Mouse (Mus musculus) myocyte (in vitro differentiated cells): Measurements from ENCODE around the gene Egf. TPM values are rescaled to one million over a fixed set of nuclear protein-coding genes. Genes with fewer than 3 reads are reported as not detected.

Source experiments
- H3K27me3 ChIP-seq: one replicate; pipeline ENCODE4 v1.6.1; 2011; ENCODE audit not compliant: control insufficient read depth, insufficient read depth, insufficient read length
- H3K36me3 ChIP-seq: one replicate; pipeline ENCODE4 v1.6.1; 2011; ENCODE audit not compliant: control insufficient read depth, insufficient read depth
- H3K4me2 ChIP-seq: one replicate; pipeline ENCODE4 v1.6.1; 2011; ENCODE audit warnings: low read depth, control low read depth
- H3K4me3 ChIP-seq: one replicate; pipeline ENCODE4 v1.5.1; 2011; ENCODE audit warnings: mild to moderate bottlenecking, control low read depth, moderate library complexity
- H3K79me2 ChIP-seq: one replicate; pipeline ENCODE4 v1.6.1; 2011; ENCODE audit not compliant: control insufficient read depth, insufficient read depth
- H3ac ChIP-seq: one replicate; pipeline ENCODE4 v1.6.1; 2011; ENCODE audit not compliant: control insufficient read depth, insufficient read length
- CEBPB ChIP-seq: IDR thresholded peaks from 2 replicates; pipeline ENCODE4 v1.6.1; 2011; ENCODE audit warnings: mild to moderate bottlenecking, moderate library complexity; ENCODE audit not compliant: poor library complexity, insufficient read depth, severe bottlenecking
- E2F4 ChIP-seq: IDR thresholded peaks from one replicate; pipeline ENCODE4 v1.6.1; 2011; ENCODE audit warnings: mild to moderate bottlenecking, control low read depth, moderate library complexity; ENCODE audit not compliant: insufficient read depth
- MAX ChIP-seq: IDR thresholded peaks from one replicate; pipeline ENCODE4 v1.6.1; 2011; ENCODE audit warnings: low read depth, mild to moderate bottlenecking, control low read depth
- MYOD1 ChIP-seq, 3 experiments: IDR thresholded peaks; one replicate each; pipeline ENCODE4 v1.6.1; 2011; ENCODE audit warnings: control low read depth in 2 of 3, low read depth in 2 of 3, mild to moderate bottlenecking in 2 of 3, moderate library complexity in 1 of 3; ENCODE audit not compliant: insufficient read length in 2 of 3, control insufficient read depth in 1 of 3
- MYOG ChIP-seq, 3 experiments: IDR thresholded peaks; one replicate each; pipeline ENCODE4 v1.6.1; 2011; ENCODE audit warnings: control low read depth in 2 of 3, low read depth in 2 of 3, mild to moderate bottlenecking in 2 of 3; ENCODE audit not compliant: insufficient read length in 2 of 3, control insufficient read depth in 1 of 3, insufficient read depth in 1 of 3
- POLR2A ChIP-seq: IDR thresholded peaks from one replicate; pipeline ENCODE4 v1.6.1; 2011; ENCODE audit warnings: low read depth, mild to moderate bottlenecking, control low read depth, moderate library complexity; ENCODE audit not compliant: insufficient read length
- POLR2AphosphoS2 ChIP-seq: IDR thresholded peaks from one replicate; pipeline ENCODE4 v1.6.1; 2011; ENCODE audit warnings: low read depth, control low read depth; ENCODE audit not compliant: insufficient read length
- REST ChIP-seq: IDR thresholded peaks from one replicate; pipeline ENCODE4 v1.6.1; 2011; ENCODE audit warnings: mild to moderate bottlenecking, control low read depth, moderate library complexity; ENCODE audit not compliant: insufficient read depth, insufficient read length
- SRF ChIP-seq: IDR thresholded peaks from one replicate; pipeline ENCODE4 v1.6.1; 2011; ENCODE audit warnings: low read depth; ENCODE audit not compliant: control insufficient read depth, insufficient read length
- TCF12 ChIP-seq: IDR thresholded peaks from one replicate; pipeline ENCODE4 v1.6.1; 2011; ENCODE audit warnings: mild to moderate bottlenecking, control low read depth; ENCODE audit not compliant: poor library complexity, insufficient read depth, severe bottlenecking
- TCF3 ChIP-seq: IDR thresholded peaks from one replicate; pipeline ENCODE4 v1.6.1; 2011; ENCODE audit warnings: low read depth, control low read depth; ENCODE audit not compliant: insufficient read length
- USF1 ChIP-seq: IDR thresholded peaks from one replicate; pipeline ENCODE4 v1.6.1; 2011; ENCODE audit warnings: low read depth, mild to moderate bottlenecking, control low read depth, moderate library complexity
- polyA plus RNA-seq: library from polyadenylated mRNA; unstranded; fragments of >200 nt; fragmentation: generic; extraction: Trizol; gene quantifications from one replicate; pipeline ENCODE4 v1.2.1, GENCODE M21; 2012; ENCODE audit warnings: missing spikeins

Gene Egf
- polyA plus RNA-seq, 1 experiment, result 0.38 TPM

GRCm38 (mm10) chr3:129682389-129682788 is 72.7 kb downstream of the Egf start:
- peak in 2 of 3 experiments; percentile 55 to 85 for TF ChIP-seq MYOG (IDR thresholded peaks at IDR 0.05; ENCODE audit: control insufficient read depth in 1 of 3, insufficient read depth in 1 of 3, insufficient read length in 2 of 3, low read depth in 2 of 3)
- TF ChIP-seq TCF3, result peak; percentile 23
- TF ChIP-seq POLR2A, result no peak
- no peak for TF ChIP-seq E2F4
- TF ChIP-seq TCF12, result peak; percentile 45
- peak in 2 of 3 experiments; percentile 68 to 71 for TF ChIP-seq MYOD1 (IDR thresholded peaks at IDR 0.05; ENCODE audit: control insufficient read depth in 1 of 3, insufficient read length in 2 of 3, low read depth in 2 of 3)
- Histone ChIP-seq H3K27me3 (no peaks in the 10 kb centered on the region), H3K36me3 (no peaks in the 10 kb centered on the region), H3ac (no peak overlapping the region), H3K4me2 (no peak overlapping the region), H3K4me3 (no peak overlapping the region), H3K79me2 (no peaks in the 10 kb centered on the region)

- H3K27me3 ChIP-seq, result no peaks in the 10 kb centered on the region
- H3K79me2 ChIP-seq, result no peaks in the 10 kb centered on the region
- H3K4me3 ChIP-seq, result no peak overlapping the region
- H3K36me3 ChIP-seq, result no peaks in the 10 kb centered on the region
- TF ChIP-seq MYOG (IDR thresholded peaks at IDR 0.05; ENCODE audit: control insufficient read depth in 1 of 3, insufficient read depth in 1 of 3, insufficient read length in 2 of 3, low read depth in 2 of 3) (no peak), POLR2AphosphoS2 (no peak), MAX (no peak), REST (no peak), POLR2A (no peak), SRF (no peak), E2F4 (no peak), USF1 (no peak), TCF3 (no peak), MYOD1 (IDR thresholded peaks at IDR 0.05; ENCODE audit: control insufficient read depth in 1 of 3, insufficient read length in 2 of 3, low read depth in 2 of 3) (no peak), CEBPB (no peak), TCF12 (no peak)
- no peak overlapping the region for H3ac ChIP-seq
- no peak overlapping the region for H3K4me2 ChIP-seq
These were observed 73.3 kb downstream of the Egf start for GRCm38 (mm10) chr3:129681841-129682240.

GRCm38 (mm10) chr3:129680258-129680657 is 74.9 kb downstream of the Egf start:
- Histone ChIP-seq H3K79me2 (no peaks in the 10 kb centered on the region), H3K36me3 (no peaks in the 10 kb centered on the region), H3K4me2 (no peak overlapping the region), H3ac (no peak overlapping the region), H3K27me3 (no peaks in the 10 kb centered on the region), H3K4me3 (no peak overlapping the region)
- TF ChIP-seq TCF12, result no peak
- TF ChIP-seq USF1, result no peak
- no peak for TF ChIP-seq POLR2A
- no peak for TF ChIP-seq CEBPB
- TF ChIP-seq POLR2AphosphoS2, result no peak

GRCm38 (mm10) chr3:129675923-129676322 is 79.2 kb downstream of the Egf start:
- Histone ChIP-seq H3ac (no peak overlapping the region), H3K79me2 (no peaks in the 10 kb centered on the region), H3K4me3 (no peak overlapping the region), H3K36me3 (no peaks in the 10 kb centered on the region), H3K27me3 (no peaks in the 10 kb centered on the region), H3K4me2 (no peak overlapping the region)
- no peak for TF ChIP-seq TCF3
- TF ChIP-seq REST, result no peak
- TF ChIP-seq MYOD1 (IDR thresholded peaks at IDR 0.05; ENCODE audit: control insufficient read depth in 1 of 3, insufficient read length in 2 of 3, low read depth in 2 of 3), result no peak
- no peak for TF ChIP-seq SRF
- no peak for TF ChIP-seq MYOG (IDR thresholded peaks at IDR 0.05; ENCODE audit: control insufficient read depth in 1 of 3, insufficient read depth in 1 of 3, insufficient read length in 2 of 3, low read depth in 2 of 3)
- TF ChIP-seq USF1, result no peak
- TF ChIP-seq TCF12, result no peak
- no peak for TF ChIP-seq POLR2A
- TF ChIP-seq POLR2AphosphoS2, result no peak
- no peak for TF ChIP-seq MAX
- no peak for TF ChIP-seq CEBPB
- no peak for TF ChIP-seq E2F4

GRCm38 (mm10) chr3:129663906-129664305 is 91.2 kb downstream of the Egf start:
- Histone ChIP-seq H3K79me2 (no peaks in the 10 kb centered on the region), H3K4me3 (no peak overlapping the region), H3K4me2 (no peak overlapping the region), H3K36me3 (no peaks in the 10 kb centered on the region), H3ac (no peak overlapping the region), H3K27me3 (no peaks in the 10 kb centered on the region)
- TF ChIP-seq SRF (no peak), TCF3 (no peak), POLR2AphosphoS2 (no peak), E2F4 (no peak), TCF12 (no peak), POLR2A (no peak), MYOD1 (IDR thresholded peaks at IDR 0.05; ENCODE audit: control insufficient read depth in 1 of 3, insufficient read length in 2 of 3, low read depth in 2 of 3) (no peak), MYOG (IDR thresholded peaks at IDR 0.05; ENCODE audit: control insufficient read depth in 1 of 3, insufficient read depth in 1 of 3, insufficient read length in 2 of 3, low read depth in 2 of 3) (no peak), REST (no peak), USF1 (no peak), CEBPB (no peak), MAX (no peak)
